Mouse (Mus musculus) erythroblast, embryonic 14.5 days (primary cell): ENCODE data around the gene Ifitm1.

Experiments
- GATA1 ChIP-seq: IDR thresholded peaks from 2 replicates; pipeline ENCODE4 v1.6.1; 2012; ENCODE audit warnings: low read length, inconsistent platforms, mixed read lengths
- TAL1 ChIP-seq: IDR thresholded peaks from 3 replicates; pipeline ENCODE4 v1.6.1; 2012; ENCODE audit warnings: low read length, inconsistent platforms, mixed read lengths

GRCm38 (mm10) chr7:141008938-141009660, 42.1 kb downstream of the Ifitm1 start:
- TF ChIP-seq TAL1 = no peak
- no peak for TF ChIP-seq GATA1
